Mouse (Mus musculus): ENCODE data around the gene Retsat. TPM values are rescaled to one million over a fixed set of nuclear protein-coding genes. Genes with fewer than 3 reads are reported as not detected.

Gene Retsat
- 9.4 TPM for polyA plus RNA-seq (2017; shearing (Covaris generic))

DNA sequence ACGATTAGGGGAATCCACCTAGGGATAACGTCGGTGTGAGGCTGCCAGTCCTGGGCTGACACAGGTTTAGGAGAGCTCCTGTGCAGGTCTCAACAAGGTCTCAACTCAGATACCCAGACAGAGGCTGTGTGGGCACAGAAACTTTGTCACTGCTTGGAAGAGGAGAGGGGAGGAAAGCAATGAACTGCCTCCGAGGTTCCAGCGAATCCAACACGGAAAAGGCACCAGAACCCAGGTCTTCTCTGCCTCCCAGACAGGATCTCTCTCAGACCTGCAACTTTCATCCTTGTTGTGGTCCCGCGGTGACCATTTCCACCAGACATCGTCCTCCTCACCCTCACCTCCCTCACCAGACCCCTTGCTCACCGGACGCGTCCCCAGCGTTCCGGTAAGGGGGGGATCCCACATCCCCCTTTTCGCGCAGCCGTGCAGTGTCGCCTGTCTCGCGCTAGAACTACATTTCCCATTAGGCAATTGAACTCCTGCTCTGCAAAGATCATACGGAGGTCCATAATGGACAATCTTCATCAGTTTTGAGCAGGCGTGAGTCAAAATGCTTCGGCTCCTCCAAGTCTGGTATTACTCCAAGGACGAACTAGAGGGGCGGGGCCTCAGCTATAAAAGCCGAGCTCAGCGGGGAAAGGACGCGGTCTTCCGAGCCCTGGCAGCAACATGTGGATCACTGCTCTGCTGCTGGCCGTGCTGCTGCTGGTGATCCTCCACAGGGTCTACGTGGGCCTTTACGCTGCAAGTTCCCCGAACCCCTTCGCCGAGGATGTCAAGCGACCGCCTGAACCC lies at the start of gene Retsat, which contains the start of gene Elmod3:
TSS of gene Retsat (plus strand) at position 520 of the 798 bp plus-strand sequence.
TSS of gene Elmod3 (minus strand) at position 458 of the 798 bp plus-strand sequence.

DNA sequence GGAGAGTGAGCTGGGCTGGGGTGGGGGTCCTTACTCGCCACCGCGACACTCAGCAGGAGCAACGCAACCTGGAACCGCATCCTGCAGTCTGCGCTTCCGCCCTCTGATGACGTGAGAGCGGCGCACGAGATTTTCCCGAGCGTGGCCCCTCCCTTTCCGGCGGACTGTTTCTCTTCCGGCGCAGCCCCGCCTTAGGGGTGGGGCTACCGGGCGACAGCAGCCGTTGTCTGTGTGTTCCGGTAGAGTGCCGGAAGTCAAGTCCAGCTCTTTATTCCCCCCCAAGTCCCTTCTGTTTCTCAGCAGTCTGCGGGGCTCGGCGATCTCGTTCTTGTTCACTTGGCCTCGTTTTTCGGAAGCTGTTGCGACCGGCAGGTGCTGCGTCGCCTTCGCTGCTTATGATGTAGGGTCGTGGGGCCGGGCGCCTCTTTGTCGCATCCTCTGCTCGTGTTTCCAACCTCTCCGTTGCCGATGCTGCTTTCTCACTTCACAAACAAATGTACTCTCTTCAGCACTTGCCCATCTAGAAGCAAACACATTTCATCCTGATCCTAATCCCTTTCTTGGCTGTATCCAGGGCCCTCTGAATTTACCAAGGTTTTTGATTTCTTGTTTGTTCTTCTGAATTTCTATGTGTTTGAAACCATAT lies 18.5 kb downstream of the Retsat start, which contains the start of gene Tgoln1:
TSS of gene Tgoln1 (minus strand) at position 358 of the 646 bp plus-strand sequence.

Other genes with a start within 250 kb of the Retsat start
- 0.73 TPM for gene Tmem150a, start 243.0 kb upstream of the Retsat start, polyA plus RNA-seq (2017; shearing (Covaris generic))
- 161 TPM for gene Rnf181, start 231.5 kb upstream of the Retsat start, polyA plus RNA-seq (2017; shearing (Covaris generic))
- gene Vamp5, start 218.0 kb upstream of the Retsat start, polyA plus RNA-seq (2017; shearing (Covaris generic)), result 60.0 TPM
- 307 TPM for gene Vamp8, start 207.8 kb upstream of the Retsat start, polyA plus RNA-seq (2017; shearing (Covaris generic))
- gene Ggcx, start 184.2 kb upstream of the Retsat start, polyA plus RNA-seq (2017; shearing (Covaris generic)), result 14.6 TPM
- gene Mat2a, start 158.9 kb upstream of the Retsat start, polyA plus RNA-seq (2017; shearing (Covaris generic)), result 396 TPM
- not detected for gene Sh2d6, start 76.8 kb upstream of the Retsat start, polyA plus RNA-seq (2017; shearing (Covaris generic))
- 460 TPM for gene Capg, start 54.1 kb upstream of the Retsat start, polyA plus RNA-seq (2017; shearing (Covaris generic))
- gene Elmod3, start 62 bp upstream of the Retsat start, polyA plus RNA-seq (2017; shearing (Covaris generic)), result 25.4 TPM
- gene Tgoln1, start 18.5 kb downstream of the Retsat start, polyA plus RNA-seq (2017; shearing (Covaris generic)), result 139 TPM
- 1.1 TPM for gene Tcf7l1, start 190.8 kb downstream of the Retsat start, polyA plus RNA-seq (2017; shearing (Covaris generic))

All from CD4-positive, CD25-positive, alpha-beta regulatory T cell, adult 9 weeks (primary cell).